Mouse (Mus musculus): ENCODE measurements at regions not wholly inside any gene's neighbourhood (a gene's known extent, or its start where the extent isn't known, plus 50 kb on each side); places are given as distances from the start of the nearest gene placed in this dataset.

DNA sequence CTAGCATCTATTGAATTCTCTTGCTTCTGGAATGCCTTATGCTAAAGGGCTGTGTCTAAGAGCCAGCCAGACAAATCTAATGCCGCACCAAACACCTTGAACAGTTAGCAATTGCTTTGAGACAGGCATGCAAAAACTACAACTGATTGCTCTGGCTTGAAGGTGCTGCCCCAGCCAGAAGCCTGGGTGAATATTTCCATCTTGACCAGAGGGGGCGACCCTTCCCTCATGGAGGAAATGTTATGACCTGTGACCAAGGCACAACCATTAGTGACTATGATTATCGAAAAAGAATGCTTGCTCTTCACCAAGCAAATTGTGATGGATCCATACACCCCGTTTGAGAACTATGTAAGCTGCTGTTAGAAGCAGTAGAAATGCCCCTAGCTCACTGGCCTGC, 445.9 kb upstream of the Etaa1 start:
- DNase-seq, result no peak

GRCm38 (mm10) chr11:18396397-18396796, 442.7 kb upstream of the Etaa1 start:
- DNase-seq, result no peak

DNA sequence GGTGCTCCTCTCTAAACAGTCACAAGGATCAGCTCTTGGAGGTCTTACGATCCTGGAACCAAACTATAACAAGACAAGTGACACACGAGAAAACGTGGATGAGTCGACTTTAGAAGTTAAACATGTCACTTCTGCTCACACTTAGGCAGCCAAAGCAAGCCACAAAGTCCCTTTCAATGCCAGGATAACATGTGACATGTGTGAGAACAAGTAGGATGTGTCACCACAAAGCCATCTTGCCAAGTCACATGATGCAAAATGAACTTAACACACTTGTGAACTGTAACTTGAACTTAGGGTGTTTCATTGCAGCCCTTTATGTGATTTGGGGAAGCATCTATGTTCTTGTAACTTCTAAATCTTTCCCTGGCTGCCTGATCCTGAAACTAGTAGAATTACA, 442.0 kb upstream of the Etaa1 start:
- DNase-seq, result no peak

DNA sequence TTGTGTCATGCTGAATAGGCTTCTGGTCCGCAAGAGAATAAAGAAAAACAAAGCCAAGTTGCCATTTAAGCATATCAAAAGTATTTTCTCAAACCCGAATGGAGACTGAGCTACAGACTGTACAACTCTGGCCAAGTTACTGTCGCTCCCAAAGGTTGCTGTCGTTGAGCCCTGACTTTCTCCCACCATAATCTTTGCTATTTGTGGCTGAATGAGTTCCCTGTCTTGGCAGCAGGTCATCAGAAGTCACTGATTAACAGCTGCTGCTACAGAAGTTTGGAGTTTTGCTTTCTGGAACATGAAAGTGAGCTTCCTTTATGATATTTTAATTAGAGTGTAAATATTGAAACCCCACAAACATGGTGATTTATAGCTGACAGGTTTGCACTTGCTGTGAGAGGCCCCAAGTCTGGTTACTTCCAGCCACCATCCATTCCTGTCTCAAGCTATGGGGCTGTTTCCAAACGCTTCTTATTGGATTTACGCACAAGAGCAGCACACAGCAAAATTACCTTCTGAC, 419.2 kb upstream of the Etaa1 start:
- no peak for DNase-seq

DNA sequence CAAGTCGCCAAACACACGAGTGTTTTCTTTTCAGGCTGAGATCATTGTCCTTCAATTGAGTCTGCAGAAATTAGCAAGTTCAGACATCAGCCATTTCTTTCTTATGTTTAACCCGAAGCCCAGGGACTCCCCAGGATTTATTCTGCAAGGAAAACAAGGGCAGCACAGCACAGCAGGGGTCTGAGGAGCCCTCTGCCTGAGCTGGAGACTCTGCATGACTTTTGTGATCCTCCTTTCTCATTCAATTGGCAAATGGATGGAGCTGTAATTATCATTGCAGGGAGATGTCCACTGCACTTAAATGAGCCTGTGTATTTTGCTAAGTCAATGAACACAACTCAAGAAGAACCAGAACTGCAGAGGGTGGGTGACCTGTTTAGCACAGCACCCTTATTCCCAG, 417.6 kb upstream of the Etaa1 start:
- no peak for DNase-seq

GRCm38 (mm10) chr11:18370861-18371260, 417.2 kb upstream of the Etaa1 start:
- no peak for DNase-seq

DNA sequence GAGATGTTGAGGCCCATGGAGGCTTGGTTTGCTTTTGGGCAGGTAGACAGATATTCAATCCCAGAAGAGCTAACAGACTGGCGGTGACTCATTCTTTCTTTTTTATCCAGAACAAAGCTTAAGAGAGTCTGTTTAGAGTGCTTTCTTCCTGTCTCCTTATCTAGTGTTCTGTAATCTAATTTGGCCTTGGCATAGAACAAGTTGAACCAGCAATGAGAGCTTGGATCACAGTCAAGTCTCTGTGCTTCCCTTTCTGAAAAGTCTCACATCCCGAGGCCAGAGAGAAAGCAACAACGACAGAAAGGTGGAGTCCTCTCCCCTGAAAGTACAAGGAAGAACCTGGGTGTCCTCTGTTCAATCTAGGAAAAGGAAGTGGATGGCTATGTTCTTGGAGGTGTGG, 401.2 kb upstream of the Etaa1 start:
- no peak for DNase-seq

DNA sequence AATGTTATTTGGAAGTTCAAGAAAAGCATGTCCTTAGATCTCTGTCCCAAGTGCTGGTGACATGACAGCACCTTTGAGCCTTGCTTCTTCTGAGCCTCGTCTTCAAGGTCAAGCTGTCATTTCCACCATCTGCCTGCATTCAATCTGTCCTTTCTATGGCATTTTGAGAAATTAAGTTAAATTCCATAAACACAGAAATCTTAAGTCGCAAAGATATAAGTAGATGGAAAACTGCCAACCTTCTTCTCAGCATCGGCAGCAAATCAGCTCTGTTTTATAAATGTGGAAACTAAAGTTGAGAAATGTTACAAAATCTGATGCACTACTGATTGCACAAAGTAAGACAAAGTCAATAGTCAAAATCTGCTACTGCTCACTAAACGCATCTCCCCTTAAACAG, 400.5 kb upstream of the Etaa1 start:
- DNase-seq, result no peak

DNA sequence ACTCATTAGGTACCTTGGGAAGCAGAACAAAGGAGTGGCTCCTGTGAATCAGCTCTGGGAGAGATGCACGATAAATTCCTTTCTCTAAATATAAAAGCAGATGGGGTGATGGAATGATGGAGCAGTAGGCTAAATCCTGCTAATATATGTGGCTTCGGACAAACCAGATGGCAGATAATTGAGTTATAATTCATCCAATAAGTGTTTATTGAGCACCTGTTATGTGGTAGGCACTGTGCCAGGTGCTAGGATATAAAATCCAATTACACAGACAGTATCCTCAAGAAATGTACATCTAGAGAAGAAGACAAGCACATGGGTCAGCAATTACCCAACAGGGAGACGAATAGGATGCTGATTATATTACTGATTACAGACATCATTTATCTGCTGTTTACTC, 394.2 kb upstream of the Etaa1 start:
- no peak for DNase-seq

DNA sequence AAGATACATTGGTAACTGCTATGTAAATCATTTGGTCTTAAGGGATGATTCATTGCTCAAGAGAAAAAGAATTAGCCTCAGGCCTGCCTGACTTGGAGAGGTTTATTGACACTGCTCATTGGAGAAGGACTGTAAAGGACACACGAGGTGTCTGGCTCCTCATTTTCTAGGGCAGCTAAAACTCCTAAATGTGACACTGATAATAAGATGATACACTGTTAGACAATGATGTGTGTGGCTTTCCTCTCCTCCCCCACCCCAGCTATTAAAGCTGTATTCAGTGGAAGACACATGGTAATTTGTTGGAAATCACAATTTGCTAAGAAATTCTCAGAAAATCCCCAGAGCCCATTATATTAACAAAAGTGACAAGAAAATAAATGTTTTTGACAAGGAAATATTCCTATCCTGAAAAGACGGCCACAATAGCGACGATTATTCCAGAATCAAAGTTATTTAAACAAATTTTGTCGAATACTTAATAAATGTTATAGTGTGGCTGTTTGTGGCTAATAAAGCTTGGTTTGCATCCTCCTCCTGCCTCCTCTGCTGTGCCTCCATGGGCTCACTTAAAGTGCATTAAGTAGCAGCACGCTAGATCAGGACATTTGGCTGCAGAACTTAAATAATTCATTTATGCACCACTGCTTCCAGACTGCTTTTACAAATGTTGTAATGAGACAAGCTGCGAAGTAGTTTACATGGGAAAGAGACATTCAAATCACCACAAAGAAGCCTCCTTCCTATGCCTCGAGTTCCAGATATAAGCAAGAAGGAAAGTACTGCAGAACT, 360.0 kb upstream of the Etaa1 start:
- no peak for DNase-seq

GRCm38 (mm10) chr11:18296194-18297125, 342.8 kb upstream of the Etaa1 start:
- DNase-seq, result no peak

- no peak for DNase-seq
Observed at GRCm38 (mm10) chr11:18278585-18279136, 325.0 kb upstream of the Etaa1 start.

DNA sequence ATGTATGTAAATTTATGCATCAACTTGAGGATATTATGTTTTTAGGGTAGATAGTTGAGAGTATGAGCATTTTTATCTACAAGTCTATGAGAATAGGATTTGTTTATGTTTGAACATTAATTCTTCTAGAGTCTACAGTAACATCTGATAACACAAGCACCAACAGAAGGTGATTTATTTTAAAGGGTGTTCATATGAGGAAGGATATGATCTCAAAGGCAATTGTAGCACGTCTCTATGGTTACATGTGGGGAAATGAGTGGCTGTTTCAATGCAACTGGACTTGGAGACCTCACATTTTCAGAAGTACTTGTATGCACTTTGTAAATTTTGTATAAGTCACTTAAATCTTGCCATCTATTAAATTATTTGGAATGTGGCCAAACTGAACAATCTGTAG, 318.7 kb upstream of the Etaa1 start:
- no peak for DNase-seq

DNA sequence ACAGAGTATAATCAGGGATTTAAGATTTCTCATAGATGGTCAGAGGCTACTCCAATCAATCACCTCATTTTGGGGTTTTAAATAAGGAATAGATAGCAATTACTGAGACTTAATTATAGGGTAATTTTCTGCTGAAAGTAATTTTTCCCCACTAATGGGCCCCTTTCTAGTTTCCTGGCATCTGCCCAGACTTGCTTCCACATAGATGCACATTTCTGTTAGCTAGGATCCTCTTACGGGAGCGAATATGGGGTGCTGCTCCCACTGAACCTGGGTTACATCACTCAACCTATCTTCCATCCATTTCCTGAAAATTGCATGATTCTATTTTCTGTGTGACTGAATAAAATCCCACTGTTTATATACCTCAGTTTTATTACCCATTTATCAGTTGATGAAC, 312.5 kb upstream of the Etaa1 start:
- DNase-seq, result no peak

GRCm38 (mm10) chr11:18262901-18263300, 309.2 kb upstream of the Etaa1 start:
- DNase-seq, result no peak

- no peak for DNase-seq
Observed at GRCm38 (mm10) chr11:18249236-18249635, 295.6 kb upstream of the Etaa1 start.

DNA sequence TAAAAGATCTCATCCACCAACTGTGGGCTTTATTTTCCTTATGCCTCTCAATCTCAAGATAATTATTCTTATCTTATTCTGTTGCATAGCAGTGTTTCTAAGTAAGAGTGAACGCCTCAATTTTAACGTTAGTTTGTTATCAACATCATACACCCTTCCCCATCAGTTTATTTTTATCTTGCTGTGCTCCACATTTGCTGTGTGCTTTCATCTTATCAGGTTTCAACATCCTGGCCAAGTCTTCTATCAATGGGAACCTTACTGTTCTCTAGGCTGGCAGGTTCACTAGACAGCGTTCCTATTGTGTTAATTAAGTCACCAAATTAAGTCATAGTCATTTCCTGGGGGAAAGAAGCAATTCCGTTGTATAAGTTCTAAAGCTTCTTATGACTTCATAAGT, 263.1 kb upstream of the Etaa1 start:
- no peak for DNase-seq

DNA sequence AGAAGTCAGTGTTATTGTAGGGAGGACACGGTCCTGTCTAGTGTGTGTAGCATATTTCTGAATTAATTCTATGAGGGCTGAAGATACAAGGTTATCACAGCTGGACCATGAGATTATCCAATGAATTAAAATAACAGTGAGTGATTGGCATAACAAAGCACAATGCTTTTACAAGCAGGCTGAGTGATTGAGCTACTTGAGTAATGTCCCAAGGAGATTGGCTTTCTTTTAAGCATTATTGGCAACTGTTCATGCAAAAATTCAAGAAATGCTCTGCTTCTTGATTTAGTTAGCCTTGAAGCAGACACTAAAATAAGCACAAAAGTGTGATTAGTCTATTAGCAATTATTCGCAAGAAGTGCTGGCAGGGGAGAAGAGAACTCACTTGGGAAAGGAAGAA, 219.4 kb upstream of the Etaa1 start:
- no peak for DNase-seq

DNA sequence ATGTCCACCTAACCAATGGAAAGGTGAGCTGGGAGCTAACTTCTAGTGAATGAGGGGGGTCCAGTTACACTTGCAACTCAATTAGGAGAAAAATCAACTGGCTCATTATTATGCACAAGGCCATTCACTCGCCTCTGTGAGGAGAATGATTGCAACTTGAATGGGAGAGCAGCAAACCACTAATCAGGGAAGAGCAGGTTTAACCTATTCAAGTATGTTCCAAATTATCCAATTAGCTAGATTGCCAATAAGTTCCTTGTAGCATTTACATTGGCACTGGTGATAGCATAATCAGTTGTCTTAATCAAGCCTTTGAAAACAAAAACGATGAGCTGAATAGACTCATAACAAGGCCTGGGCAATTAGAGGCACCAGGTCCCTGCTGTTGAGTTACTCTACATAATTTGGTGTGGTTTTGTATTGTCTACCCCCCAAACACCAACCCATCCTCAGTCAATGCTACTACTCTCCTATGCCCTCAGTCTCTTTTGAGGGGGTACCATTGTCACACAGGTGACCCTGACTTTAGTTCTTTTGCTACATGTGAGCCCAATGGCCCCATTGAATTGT, 217.6 kb upstream of the Etaa1 start:
- no peak for DNase-seq

- no peak for DNase-seq
Observed at GRCm38 (mm10) chr11:18165609-18166347, 212.1 kb upstream of the Etaa1 start.

DNA sequence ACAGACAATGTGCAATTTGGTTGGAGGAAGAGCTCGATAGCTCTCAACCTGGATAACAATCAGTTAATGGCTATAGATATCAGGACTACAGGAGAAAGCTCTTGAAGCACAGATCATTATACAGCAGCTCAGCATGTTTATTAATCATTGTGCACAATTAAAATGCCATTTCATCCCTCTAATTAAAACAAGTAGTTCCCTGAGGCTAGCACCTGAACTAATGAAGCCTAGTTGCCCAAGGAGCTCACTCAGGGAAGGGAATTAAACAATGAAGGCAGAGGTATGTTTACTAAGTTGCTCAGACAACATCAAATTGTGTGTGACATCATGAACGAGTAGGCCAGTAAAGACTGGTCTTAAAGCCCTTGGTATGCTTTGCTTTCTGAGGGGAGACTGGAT, 210.3 kb upstream of the Etaa1 start:
- DNase-seq, result no peak
